Mouse (Mus musculus): ENCODE data around the gene Elob.

- TF ChIP-seq POLR2A (IDR thresholded peaks at IDR 0.05; ENCODE audit: control insufficient read depth, low read depth, low read length) (no peak), CTCF (IDR thresholded peaks at IDR 0.05; ENCODE audit: control insufficient read depth, insufficient read depth, insufficient replicate concordance, low read depth, low read length) (no peak)
Observed at GRCm38 (mm10) chr17:23795323-23795722, 33.6 kb downstream of the Elob start.
